Mouse (Mus musculus) frontal cortex, adult 2 months (tissue): ENCODE measurements around the gene Ano6. TPM values are rescaled to one million over a fixed set of nuclear protein-coding genes. Genes with fewer than 3 reads are reported as not detected.

ENCODE experiments used
- DNase-seq, 2 experiments: peaks; one replicate each; pipeline ENCODE4 v3.0.0; 2022; ENCODE audit warnings: low spot score in 1 of 2; ENCODE audit errors: extremely low spot score in 1 of 2
- polyA plus RNA-seq: library from polyadenylated mRNA; depleted of rRNA; stranded (reverse); fragments of >200 nt; gene quantifications from 2 replicates; pipeline ENCODE4 v1.2.3, GENCODE M21; 2012

Ano6 gene
- polyA plus RNA-seq, 1 experiment, result 27.7 TPM

GRCm38 (mm10) chr15:95849513-95850411 is 59.1 kb downstream of the Ano6 start:
- DNase-seq, result no peak

- no peak for DNase-seq
Observed at GRCm38 (mm10) chr15:95850546-95850945, 59.9 kb downstream of the Ano6 start.

GRCm38 (mm10) chr15:95855051-95855844 is 64.6 kb downstream of the Ano6 start:
- DNase-seq, result no peak

- DNase-seq, result no peak
Observed at GRCm38 (mm10) chr15:95855953-95856352, 65.3 kb downstream of the Ano6 start.

- no peak for DNase-seq
Observed at GRCm38 (mm10) chr15:95856684-95857595, 66.3 kb downstream of the Ano6 start.

GRCm38 (mm10) chr15:95858876-95859655 is 68.4 kb downstream of the Ano6 start:
- no peak for DNase-seq

GRCm38 (mm10) chr15:95863865-95864660 is 73.4 kb downstream of the Ano6 start:
- no peak for DNase-seq

GRCm38 (mm10) chr15:95865311-95866100 is 74.9 kb downstream of the Ano6 start:
- no peak for DNase-seq

- DNase-seq, result no peak
Observed at GRCm38 (mm10) chr15:95868172-95868571, 77.5 kb downstream of the Ano6 start.

- no peak for DNase-seq
Observed at GRCm38 (mm10) chr15:95869611-95870010, 79.0 kb downstream of the Ano6 start.

- DNase-seq, result no peak
Observed at GRCm38 (mm10) chr15:95871631-95872030, 81.0 kb downstream of the Ano6 start.

- DNase-seq, result no peak
Observed at GRCm38 (mm10) chr15:95872447-95872846, 81.8 kb downstream of the Ano6 start.

- no peak for DNase-seq
Observed at GRCm38 (mm10) chr15:95873276-95873675, 82.6 kb downstream of the Ano6 start.

GRCm38 (mm10) chr15:95874216-95874615 is 83.6 kb downstream of the Ano6 start:
- no peak for DNase-seq

- no peak for DNase-seq
Observed at GRCm38 (mm10) chr15:95874726-95875125, 84.1 kb downstream of the Ano6 start.

GRCm38 (mm10) chr15:95875898-95876297 is 85.3 kb downstream of the Ano6 start:
- DNase-seq, result no peak

GRCm38 (mm10) chr15:95880616-95881151 is 90.0 kb downstream of the Ano6 start:
- DNase-seq, result no peak

- DNase-seq, result no peak
Observed at GRCm38 (mm10) chr15:95882436-95882835, 91.8 kb downstream of the Ano6 start.
